ENCODE assay signal across 14 mouse cellular contexts in genomic region chr11:34034008-34034505, GRCm38 (mm10). TPM values are rescaled to one million over a fixed set of nuclear protein-coding genes. Genes with fewer than 3 reads are reported as not detected.
DNase-seq lines count a peak whose midpoint lies in the region; ATAC-seq lines count a peak whose summit lies in the region.
"Had no signal": no experiment of that assay in that cellular context is flagged by ENCODE, and none has a peak within 500 bp of the region (broad histone marks: within the 10 kb centered on the region; RNA-seq: fewer than 3 reads in every experiment).

No protein-coding gene starts in this region.

- no peak overlapping the region for H3K9ac ChIP-seq in liver, embryonic 16.5 days (ENCODE audit: low read depth, low read length)
- no peak overlapping the region for H3K9ac ChIP-seq in liver, embryonic 12.5 days
- H3K9ac ChIP-seq in forebrain, embryonic 11.5 days (ENCODE audit: low read length) = no peak overlapping the region
- H3K9ac ChIP-seq: embryonic facial prominence, embryonic 15.5 days; lung, embryonic 14.5 days had no signal

- no peak overlapping the region for H3K4me2 ChIP-seq in liver, embryonic 16.5 days (ENCODE audit: low read depth, low read length)
- H3K4me2 ChIP-seq in liver, embryonic 12.5 days = no peak overlapping the region
- no peak overlapping the region for H3K4me2 ChIP-seq in forebrain, embryonic 11.5 days (ENCODE audit: low read depth, low read length, severe bottlenecking)
- H3K4me2 ChIP-seq: embryonic facial prominence, embryonic 15.5 days; lung, embryonic 14.5 days had no signal

- H3K27me3 ChIP-seq in liver, embryonic 16.5 days (ENCODE audit: control insufficient read depth, insufficient read depth, low read depth, low read length) = no peaks in the 10 kb centered on the region
- no peaks in the 10 kb centered on the region for H3K27me3 ChIP-seq in liver, embryonic 12.5 days (replicated peaks)
- H3K27me3 ChIP-seq in forebrain, embryonic 11.5 days (ENCODE audit: control insufficient read depth, insufficient read depth, low read length) = no peaks in the 10 kb centered on the region
- H3K27me3 ChIP-seq: embryonic facial prominence, embryonic 15.5 days had no signal

- H3K36me3 ChIP-seq in liver, embryonic 16.5 days (ENCODE audit: control insufficient read depth, insufficient read depth) = no peaks in the 10 kb centered on the region
- H3K36me3 ChIP-seq in liver, embryonic 12.5 days = no peaks in the 10 kb centered on the region
- no peaks in the 10 kb centered on the region for H3K36me3 ChIP-seq in forebrain, embryonic 11.5 days (ENCODE audit: control insufficient read depth, insufficient read depth, low read length)
- H3K36me3 ChIP-seq: embryonic facial prominence, embryonic 15.5 days had no signal

- no peak for ATAC-seq in liver, embryonic 16.5 days (ENCODE audit: low read depth)
- no peak for ATAC-seq in liver, embryonic 12.5 days
- peak; percentile 63 to 67 for ATAC-seq in hematopoietic stem cell, adult 5-6 weeks (replicated peaks in 1 of 2; ENCODE audit: insufficient read depth in 1 of 2, low FRiP score in 2 of 2, low TSS enrichment in 1 of 2, low read depth in 1 of 2, poor library complexity in 2 of 2, severe bottlenecking in 2 of 2)
- ATAC-seq in erythroblast, adult 5-6 weeks (replicated peaks; ENCODE audit: low FRiP score, poor library complexity, severe bottlenecking) = no peak
- no peak for ATAC-seq in forebrain, embryonic 11.5 days (replicated peaks; ENCODE audit: low FRiP score)

- no peaks in the 10 kb centered on the region for H3K9me3 ChIP-seq in liver, embryonic 16.5 days (replicated peaks; ENCODE audit: control insufficient read depth, low read length)
- H3K9me3 ChIP-seq in liver, embryonic 12.5 days (replicated peaks) = no peaks in the 10 kb centered on the region
- H3K9me3 ChIP-seq in forebrain, embryonic 11.5 days (ENCODE audit: control insufficient read depth, low read length) = no peaks in the 10 kb centered on the region
- H3K9me3 ChIP-seq: embryonic facial prominence, embryonic 15.5 days had no signal

- WGBS in liver, embryonic 16.5 days (ENCODE audit: insufficient replicate concordance) = 49% methylated on average over 5 of the region's 5 CpGs
- WGBS in liver, embryonic 12.5 days (ENCODE audit: insufficient replicate concordance) = 66% methylated on average over 5 of the region's 5 CpGs
- 90% methylated on average over 5 of the region's 5 CpGs for WGBS in forebrain, embryonic 11.5 days

- DNase-seq in adrenal gland, adult 2 months = peak; percentile 4
- DNase-seq in adrenal gland, postnatal 25 days = no peak
- DNase-seq in right cerebral cortex, postnatal 36 days (ENCODE audit: low spot score in 2 of 2) = peak; percentile 4 to 55
- no peak for DNase-seq in forebrain, embryonic 11.5 days (ENCODE audit: low spot score)
- DNase-seq: cerebellum, postnatal 14 days; gastrocnemius, adult 2 months; kidney, adult 11 months; lung, embryonic 14.5 days; retina, postnatal 1 day had no signal

- no peak overlapping the region for H3K4me3 ChIP-seq in liver, embryonic 16.5 days (ENCODE audit: low read depth, low read length)
- H3K4me3 ChIP-seq in liver, embryonic 12.5 days = no peak overlapping the region
- H3K4me3 ChIP-seq in forebrain, embryonic 11.5 days (ENCODE audit: low read depth, low read length) = no peak overlapping the region
- H3K4me3 ChIP-seq: embryonic facial prominence, embryonic 15.5 days; gastrocnemius, adult 2 months had no signal

- peak overlapping the region; percentile 26 for H3K27ac ChIP-seq in liver, embryonic 16.5 days (ENCODE audit: low read length)
- no peak overlapping the region for H3K27ac ChIP-seq in liver, embryonic 12.5 days
- no peak overlapping the region for H3K27ac ChIP-seq in forebrain, embryonic 11.5 days (ENCODE audit: low read depth, low read length)
- H3K27ac ChIP-seq: embryonic facial prominence, embryonic 15.5 days; gastrocnemius, adult 2 months had no signal

- no peaks in the 10 kb centered on the region for H3K4me1 ChIP-seq in liver, embryonic 16.5 days (ENCODE audit: control insufficient read depth, low read depth, low read length)
- peaks cover 21% of the 10 kb centered on the region for H3K4me1 ChIP-seq in liver, embryonic 12.5 days
- H3K4me1 ChIP-seq in forebrain, embryonic 11.5 days (replicated peaks; ENCODE audit: control insufficient read depth, insufficient read depth, low read length) = no peaks in the 10 kb centered on the region
- H3K4me1 ChIP-seq: embryonic facial prominence, embryonic 15.5 days had no signal

RNA-seq across cellular contexts. Expression of gene Lcp2, which starts 12.7 kb away (rescaled TPM):
- total RNA-seq in adrenal gland, adult 2 months (2021) = 1 to 10 TPM; 2.9 to 5.6 TPM
- 1.3 and 1.4 TPM in 2 replicates for polyA plus RNA-seq in adrenal gland, adult 2 months (2012; rRNA removed)
- total RNA-seq in adrenal gland, postnatal 25 days (2021) = 1.3 and 3.0 TPM in 2 replicates
- 8.4 and 9.5 TPM in 2 replicates for polyA plus RNA-seq in liver, embryonic 16.5 days (2015; fragmentation: Nextera tagmentation; extraction: Ambion mirVana)
- 10.5 and 11.5 TPM in 2 replicates for polyA plus RNA-seq in liver, embryonic 12.5 days (2016; fragmentation: Nextera tagmentation; extraction: Ambion mirVana)
- 57.2 and 60.3 TPM in 2 replicates for total RNA-seq in hematopoietic stem cell, adult 5-6 weeks (2017)
- total RNA-seq in erythroblast, adult 5-6 weeks (2015; ENCODE audit: low replicate concordance) = 33.2 and 59.8 TPM in 2 replicates
- total RNA-seq in erythroblast, adult 5-6 weeks (2017; ENCODE audit: low replicate concordance) = 12.3 and 20.1 TPM in 2 replicates
- 2.0 and 2.3 TPM in 2 replicates for polyA plus RNA-seq in forebrain, embryonic 11.5 days (2014; fragmentation: Nextera tagmentation; extraction: Ambion mirVana)

RNA-seq across cellular contexts. Expression of gene Kcnip1, which starts 41.1 kb away (rescaled TPM):
- total RNA-seq in adrenal gland, adult 2 months (2021) = 1 to 10 TPM; 2.9 to 3.7 TPM
- 0.48 and 1.9 TPM in 2 replicates for polyA plus RNA-seq in adrenal gland, adult 2 months (2012; rRNA removed)
- 4.2 TPM in 2 replicates for total RNA-seq in adrenal gland, postnatal 25 days (2021)
- polyA plus RNA-seq in liver, embryonic 16.5 days (2015; fragmentation: Nextera tagmentation; extraction: Ambion mirVana) = 0.35 and 0.48 TPM in 2 replicates
- 0.39 and 0.66 TPM in 2 replicates for polyA plus RNA-seq in liver, embryonic 12.5 days (2016; fragmentation: Nextera tagmentation; extraction: Ambion mirVana)
- not detected in 2 replicates for total RNA-seq in hematopoietic stem cell, adult 5-6 weeks (2017)
- not detected in 2 replicates for total RNA-seq in erythroblast, adult 5-6 weeks (2015; ENCODE audit: low replicate concordance)
- total RNA-seq in erythroblast, adult 5-6 weeks (2017; ENCODE audit: low replicate concordance) = not detected in 2 replicates
- 7.8 and 8.0 TPM in 2 replicates for polyA plus RNA-seq in forebrain, embryonic 11.5 days (2014; fragmentation: Nextera tagmentation; extraction: Ambion mirVana)
- total RNA-seq: gastrocnemius, adult 2 months had no signal

Comparison
In these comparisons a context has a peak if more than half of its experiments do, and no peak if none do; other contexts are left out.
1. DNase-seq: peak in adrenal gland, adult 2 months (single experiment) and right cerebral cortex, postnatal 36 days (2 of 2); none in adrenal gland, postnatal 25 days (single experiment) and forebrain, embryonic 11.5 days (single experiment).
2. ATAC-seq: peak in hematopoietic stem cell, adult 5-6 weeks (2 of 2); none in liver, embryonic 16.5 days (single experiment), liver, embryonic 12.5 days (single experiment), erythroblast, adult 5-6 weeks (single experiment) and forebrain, embryonic 11.5 days (single experiment).